In the genomic region with DNA sequence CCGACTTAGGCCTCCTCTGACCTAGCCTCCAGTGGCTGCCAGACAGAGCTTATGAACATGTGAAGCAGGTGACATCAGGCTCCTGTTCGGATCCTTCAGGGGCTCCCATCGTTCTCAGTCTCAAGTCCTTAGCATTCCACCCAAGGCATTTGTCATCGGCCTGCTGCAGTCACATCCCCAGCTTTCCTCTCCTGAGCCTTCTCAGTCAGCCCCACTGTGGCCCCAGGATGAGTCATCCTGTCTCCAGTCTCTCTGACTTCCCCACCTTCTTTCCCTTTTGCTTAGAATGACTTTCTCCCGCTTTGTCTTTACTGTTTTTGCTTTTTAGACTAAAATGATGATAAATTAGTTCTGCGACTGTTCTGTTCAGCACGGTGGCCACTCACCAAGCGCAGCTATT, we compare ENCODE assay signal across 21 mouse cellular contexts. TPM values are rescaled to one million over a fixed set of nuclear protein-coding genes. Genes with fewer than 3 reads are reported as not detected.
DNase-seq lines count a peak whose midpoint lies in the region; TF ChIP-seq lines count a peak whose summit lies in the region.
"Had no signal": no experiment of that assay in that cellular context is flagged by ENCODE, and none has a peak within 500 bp of the region (broad histone marks: within the 10 kb centered on the region; RNA-seq: fewer than 3 reads in every experiment).

No protein-coding gene starts in this region.

- H3K4me3 ChIP-seq in macrophage (ENCODE audit: inconsistent target): no peak overlapping the region
- H3K4me3 ChIP-seq in gastrocnemius, adult 2 months: no peak overlapping the region
- H3K4me3 ChIP-seq: heart, embryonic 10.5 days; hindbrain, embryonic 15.5 days; limb, embryonic 15.5 days had no signal

- peak overlapping the region; percentile 17; the same call in 1 of the 2 replicates for H3K27ac ChIP-seq in macrophage
- no peak overlapping the region for H3K27ac ChIP-seq in gastrocnemius, adult 2 months
- H3K27ac ChIP-seq: heart, embryonic 10.5 days; hindbrain, embryonic 15.5 days; kidney, postnatal 0 days; limb, embryonic 15.5 days; liver, embryonic 14.5 days had no signal

- DNase-seq in 3134 (ENCODE audit: extremely low read depth, insufficient read length, low spot score) (peak; percentile 54), 3T3-L1 (ENCODE audit: low read depth, low spot score) (peak; percentile 74), MN1 (ENCODE audit: low spot score) (peak; percentile 38)
- no peak for DNase-seq in heart, postnatal 10 days
- DNase-seq in kidney, postnatal 4 days: no peak
- no peak for DNase-seq in gastrocnemius, adult 2 months
- DNase-seq: cerebellum, adult 18-20 months; cerebellum, postnatal 14 days; kidney, adult 18-20 months; left cerebral cortex, postnatal 4 days; lung, embryonic 14.5 days; retina, postnatal 1 day; right cerebral cortex, postnatal 4 days; thymus, adult 2 months; thymus, postnatal 4 days had no signal

- no peak for TF ChIP-seq CTCF in gastrocnemius, adult 2 months (IDR thresholded peaks at IDR 0.05)

- H3K36me3 ChIP-seq in macrophage (ENCODE audit: inconsistent target): no peaks in the 10 kb centered on the region
- H3K36me3 ChIP-seq: heart, embryonic 10.5 days; hindbrain, embryonic 15.5 days; limb, embryonic 15.5 days had no signal

- 67% methylated on average over 8 of the region's 8 CpGs for WGBS in macrophage (ENCODE audit: missing documents)

- H3K79me2 ChIP-seq in macrophage (ENCODE audit: inconsistent target): no peaks in the 10 kb centered on the region

- intact Hi-C loops in heart, postnatal 10 days (cut with DNase I): no loop called here
- intact Hi-C loops in gastrocnemius, adult 2 months (cut with DNase I): no loop called here

RNA-seq across cellular contexts. Expression of gene Fam83f, which starts 17.8 kb away (rescaled TPM):
- total RNA-seq in macrophage (2018; cell fraction: chromatin; rRNA removed): 1 to 10 TPM in 13 of 26 experiments, under 1 TPM in 13; 0.21 to 3.0 (median 0.95) TPM
- 1 to 10 TPM in 23 of 26 experiments, under 1 TPM in 3; 0.91 to 3.5 (median 1.8) TPM for total RNA-seq in macrophage (2018; cell fraction: cytosol; rRNA removed)
- total RNA-seq in macrophage (2018; cell fraction: nucleus; rRNA removed): 1 to 10 TPM in 22 of 26 experiments, under 1 TPM in 4; 0.29 to 3.6 (median 1.3) TPM
- polyA plus RNA-seq in macrophage (2018): 1.8 to 2.5 TPM (median 2.2 TPM) in 3 replicates
- total RNA-seq in heart, postnatal 10 days (2021): under 1 TPM; 0.19 to 0.22 TPM
- under 1 TPM in 1 of 2 experiments, not detected in 1; 0.10 TPM for total RNA-seq in gastrocnemius, adult 2 months (2021)

RNA-seq across cellular contexts. Expression of gene Tnrc6b, which starts 57.2 kb away (rescaled TPM):
- 100 to 1,000 TPM in 19 of 26 experiments, 10 to 100 TPM in 7; 13.1 to 253 (median 199) TPM for total RNA-seq in macrophage (2018; cell fraction: chromatin; rRNA removed)
- 10 to 100 TPM in 25 of 26 experiments, 1 to 10 TPM in 1; 9.8 to 36.8 (median 23.0) TPM for total RNA-seq in macrophage (2018; cell fraction: cytosol; rRNA removed)
- 100 to 1,000 TPM in 12 of 26 experiments, 10 to 100 TPM in 14; 12.6 to 196 (median 93.5) TPM for total RNA-seq in macrophage (2018; cell fraction: nucleus; rRNA removed)
- 6.2 to 11.5 TPM (median 7.2 TPM) in 3 replicates for polyA plus RNA-seq in macrophage (2018)
- total RNA-seq in heart, postnatal 10 days (2021): 10 to 100 TPM; 56.1 to 56.4 TPM
- total RNA-seq in gastrocnemius, adult 2 months (2021): 10 to 100 TPM; 48.5 to 55.6 TPM

Comparison
In these comparisons a context has a peak if more than half of its experiments do, and no peak if none do; other contexts are left out.
1. DNase-seq: peak in 3134 (single experiment), 3T3-L1 (single experiment) and MN1 (single experiment); none in heart, postnatal 10 days (0 of 2), kidney, postnatal 4 days (0 of 2) and gastrocnemius, adult 2 months (single experiment).